Mouse (Mus musculus): ENCODE data around the gene Gpr146. TPM values are rescaled to one million over a fixed set of nuclear protein-coding genes. Genes with fewer than 3 reads are reported as not detected.

Gene Gpr146
- polyA plus RNA-seq (2012; rRNA removed): 1.7 and 2.0 TPM in 2 replicates

GRCm38 (mm10) chr5:139377468-139378270 is at the start of gene Gpr146:
TSS of gene Gpr146 (plus strand) at chr5:139377697.

GRCm38 (mm10) chr5:139351134-139351533 is 26.4 kb upstream of the Gpr146 start, which contains the start of gene Cox19:
TSS of gene Cox19 (minus strand) at chr5:139351418.

GRCm38 (mm10) chr5:139352317-139352716 is 25.2 kb upstream of the Gpr146 start, which contains the start of gene Cyp2w1:
TSS of gene Cyp2w1 (plus strand) at chr5:139352617.

GRCm38 (mm10) chr5:139404801-139405401 is 27.4 kb downstream of the Gpr146 start, which contains the start of gene C130050O18Rik:
TSS of gene C130050O18Rik (plus strand) at chr5:139405280.

GRCm38 (mm10) chr5:139423026-139423865 is 45.7 kb downstream of the Gpr146 start, which contains the start of gene Gper1:
TSS of gene Gper1 (plus strand) at chr5:139423151.

Other genes starting within 250 kb of the Gpr146 start
- gene Prkar1b, start 227.7 kb upstream of the Gpr146 start, polyA plus RNA-seq (2012; rRNA removed): 348 and 372 TPM in 2 replicates
- gene Dnaaf5, start 227.5 kb upstream of the Gpr146 start, polyA plus RNA-seq (2012; rRNA removed): 7.3 and 8.3 TPM in 2 replicates
- 75.3 and 78.6 TPM in 2 replicates for gene Sun1, start 177.1 kb upstream of the Gpr146 start, polyA plus RNA-seq (2012; rRNA removed)
- 101 and 108 TPM in 2 replicates for gene Get4, start 125.4 kb upstream of the Gpr146 start, polyA plus RNA-seq (2012; rRNA removed)
- 118 and 121 TPM in 2 replicates for gene Adap1, start 52.1 kb upstream of the Gpr146 start, polyA plus RNA-seq (2012; rRNA removed)
- gene Cox19, start 26.3 kb upstream of the Gpr146 start, polyA plus RNA-seq (2012; rRNA removed): 106 and 111 TPM in 2 replicates
- not detected in 2 replicates for gene Cyp2w1, start 25.1 kb upstream of the Gpr146 start, polyA plus RNA-seq (2012; rRNA removed)
- 0.13 and 0.82 TPM in 2 replicates for gene C130050O18Rik, start 27.6 kb downstream of the Gpr146 start, polyA plus RNA-seq (2012; rRNA removed)
- gene Gper1, start 45.5 kb downstream of the Gpr146 start, polyA plus RNA-seq (2012; rRNA removed): 4.5 and 4.6 TPM in 2 replicates
- gene 3110082I17Rik, start 82.8 kb downstream of the Gpr146 start, polyA plus RNA-seq (2012; rRNA removed): 11.4 and 12.3 TPM in 2 replicates
- 31.8 and 32.5 TPM in 2 replicates for gene Zfand2a, start 106.9 kb downstream of the Gpr146 start, polyA plus RNA-seq (2012; rRNA removed)
- 7.3 and 9.3 TPM in 2 replicates for gene Uncx, start 165.8 kb downstream of the Gpr146 start, polyA plus RNA-seq (2012; rRNA removed)